Mouse (Mus musculus) lung, embryonic 15.5 days (tissue): ENCODE results near the gene Birc7. TPM values are rescaled to one million over a fixed set of nuclear protein-coding genes. Genes with fewer than 3 reads are reported as not detected.

Experiments used
- ATAC-seq: fragments of 200-750 bp; cut with Nextera tagmentation; 2 replicates; pipeline ENCODE4 v1.8.0; 2017; ENCODE audit warnings: moderate number of reproducible peaks, borderline replicate concordance; ENCODE audit not compliant: low FRiP score, low TSS enrichment; ENCODE audit errors: extremely low read depth
- H3K27ac ChIP-seq: fragments of 300-500 bp; sonication (generic); 2 replicates; pipeline ENCODE4 v1.5.1; 2015; ENCODE audit warnings: moderate library complexity, mild to moderate bottlenecking, inconsistent platforms
- H3K27me3 ChIP-seq: fragments of 300-500 bp; sonication (generic); 2 replicates; pipeline ENCODE4 v1.6.1; 2015; ENCODE audit warnings: inconsistent platforms
- H3K36me3 ChIP-seq: fragments of 300-500 bp; sonication (generic); 2 replicates; pipeline ENCODE4 v1.6.1; 2015; ENCODE audit warnings: inconsistent platforms
- H3K4me1 ChIP-seq: fragments of 300-500 bp; sonication (generic); 2 replicates; pipeline ENCODE4 v1.6.1; 2015; ENCODE audit warnings: inconsistent platforms
- H3K4me2 ChIP-seq: fragments of 300-500 bp; sonication (generic); 2 replicates; pipeline ENCODE4 v1.6.1; 2015; ENCODE audit warnings: inconsistent platforms, mild to moderate bottlenecking, moderate library complexity
- H3K4me3 ChIP-seq: fragments of 300-500 bp; sonication (generic); 2 replicates; pipeline ENCODE4 v1.5.1; 2015; ENCODE audit warnings: mild to moderate bottlenecking, inconsistent platforms
- H3K9ac ChIP-seq: fragments of 300-500 bp; sonication (generic); 2 replicates; pipeline ENCODE4 v1.6.1; 2015; ENCODE audit warnings: inconsistent platforms
- H3K9me3 ChIP-seq: fragments of 300-500 bp; sonication (generic); 2 replicates; pipeline ENCODE4 v1.6.1; 2016; ENCODE audit warnings: inconsistent platforms
- WGBS: fragments of 180-500 bp; shearing (Covaris S2); methylation state at CpG from one replicate; pipeline ENCODE4 v1.1.7; 2015; 5-methylcytosine and 5-hydroxymethylcytosine counted together
- polyA plus RNA-seq: library from polyadenylated mRNA; unstranded; fragments of >200 nt; fragmentation: Nextera tagmentation; extraction: Ambion mirVana; gene quantifications from 2 replicates; pipeline ENCODE4 v1.2.1, GENCODE M21; 2015

Gene Birc7
- 0.12 TPM in 1 of 2 replicates, not detected in the other for polyA plus RNA-seq

GRCm38 (mm10) chr2:180928723-180929122, at the start of gene Birc7:
Gene Birc7, plus strand, starts transcription at chr2:180929023.
- no peaks in the 10 kb centered on the region for H3K9me3 ChIP-seq
- no peak for ATAC-seq
- no peak within 1 kb of the TSS for H3K4me3 ChIP-seq
- 46% methylated on average over 4 of the region's 4 CpGs for whole genome bisulfite sequencing
- no peaks in the 10 kb centered on the region for H3K4me1 ChIP-seq
- no peaks in the 10 kb centered on the region; the same call in 1 of the 2 replicates for H3K36me3 ChIP-seq
- H3K9ac ChIP-seq, result no peak within 1 kb of the TSS
- no peaks in the 10 kb centered on the region for H3K27me3 ChIP-seq
- no peak within 1 kb of the TSS for H3K27ac ChIP-seq
- no peak within 1 kb of the TSS for H3K4me2 ChIP-seq

- Histone ChIP-seq H3K9me3 (no peaks in the 10 kb centered on the region), H3K36me3 (no peaks in the 10 kb centered on the region), H3K4me1 (no peaks in the 10 kb centered on the region), H3K9ac (no peak overlapping the region), H3K27ac (no peak overlapping the region), H3K4me2 (no peak overlapping the region), H3K4me3 (no peak overlapping the region), H3K27me3 (no peaks in the 10 kb centered on the region)
- ATAC-seq, result no peak
- WGBS, result 51% methylated on average over 7 of the region's 7 CpGs
These were observed 49.3 kb upstream of the Birc7 start for GRCm38 (mm10) chr2:180879365-180880067.

DNA sequence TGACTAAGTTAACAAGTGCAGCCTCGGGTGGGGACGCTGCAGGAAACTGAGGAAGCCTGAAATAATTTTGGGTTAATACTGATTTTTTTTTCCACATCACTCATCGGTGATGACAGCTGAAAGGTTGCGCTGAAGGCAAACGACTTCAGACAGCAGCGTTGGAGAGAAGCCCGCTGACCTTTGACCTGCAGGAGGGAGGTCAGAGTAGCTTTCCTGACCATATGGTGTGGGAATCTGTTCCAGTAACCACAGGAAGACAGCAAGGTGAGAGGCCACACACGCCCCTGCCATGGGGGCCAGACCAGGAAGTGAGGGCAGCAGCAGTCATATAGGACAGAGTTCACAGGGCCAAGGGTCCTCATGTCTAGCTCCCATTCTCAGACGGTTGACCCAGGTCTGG, 47.5 kb upstream of the Birc7 start:
- no peaks in the 10 kb centered on the region for H3K4me1 ChIP-seq
- H3K9ac ChIP-seq, result no peak overlapping the region
- no peak overlapping the region for H3K4me2 ChIP-seq
- H3K36me3 ChIP-seq, result no peaks in the 10 kb centered on the region
- 44% methylated on average over 9 of the region's 9 CpGs for WGBS
- H3K9me3 ChIP-seq, result no peaks in the 10 kb centered on the region
- H3K27me3 ChIP-seq, result no peaks in the 10 kb centered on the region
- ATAC-seq, result no peak
- H3K27ac ChIP-seq, result no peak overlapping the region
- H3K4me3 ChIP-seq, result no peak overlapping the region

- no peak for ATAC-seq
- H3K4me3 ChIP-seq, result no peak overlapping the region
- H3K27ac ChIP-seq, result no peak overlapping the region
- no peak overlapping the region for H3K9ac ChIP-seq
- WGBS, result 53% methylated on average over 5 of the region's 5 CpGs
- no peaks in the 10 kb centered on the region for H3K36me3 ChIP-seq
- peaks cover 35% of the 10 kb centered on the region for H3K27me3 ChIP-seq
- no peak overlapping the region for H3K4me2 ChIP-seq
- H3K9me3 ChIP-seq, result no peaks in the 10 kb centered on the region
- 0 out of 2 replicates have a peak, but pooled peaks cover 2% of the 10 kb centered on the region for H3K4me1 ChIP-seq
These were observed 43.6 kb upstream of the Birc7 start for GRCm38 (mm10) chr2:180885270-180885669.

DNA sequence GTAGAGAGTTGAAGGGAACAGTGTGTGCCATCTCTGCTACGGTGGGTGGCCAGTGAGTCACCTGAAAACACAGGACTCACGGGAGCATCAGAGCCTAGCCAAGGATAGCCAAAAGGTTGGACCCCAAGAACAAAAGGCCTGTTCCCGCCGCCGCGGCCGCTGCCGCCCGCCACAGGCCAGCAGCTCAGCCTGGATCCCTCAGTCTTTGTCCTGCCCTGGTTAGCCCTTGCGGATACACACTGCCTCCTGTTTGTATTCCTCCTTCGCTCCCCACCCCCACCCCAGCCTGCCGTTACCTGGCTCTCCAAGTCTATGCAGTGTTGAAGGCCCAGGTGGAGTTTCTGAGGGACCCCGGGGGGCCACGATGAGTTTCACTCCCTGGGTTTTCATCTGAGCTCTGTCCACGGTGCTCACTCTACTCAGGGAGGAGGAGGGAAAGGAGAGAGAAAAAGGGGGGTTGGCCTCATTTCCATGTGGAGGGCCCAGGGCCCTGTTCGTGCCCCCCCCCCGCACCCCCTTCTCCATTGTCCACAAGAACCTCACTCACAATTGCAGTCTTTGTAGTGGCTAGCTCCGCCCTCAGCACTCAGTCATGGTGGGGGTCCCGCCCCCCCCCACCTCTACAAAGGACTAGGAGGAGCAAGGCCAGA, 39.4 kb upstream of the Birc7 start:
- Histone ChIP-seq H3K4me2 (no peak overlapping the region), H3K4me1 (peaks cover 24% of the 10 kb centered on the region), H3K27me3 (peaks cover 76% of the 10 kb centered on the region), H3K4me3 (no peak overlapping the region), H3K27ac (no peak overlapping the region), H3K36me3 (no peaks in the 10 kb centered on the region), H3K9me3 (no peaks in the 10 kb centered on the region), H3K9ac (no peak overlapping the region)
- ATAC-seq, result no peak
- WGBS, result 12% methylated on average over 19 of the region's 19 CpGs

- peaks cover 29% of the 10 kb centered on the region for H3K4me1 ChIP-seq
These were observed 38.9 kb upstream of the Birc7 start for GRCm38 (mm10) chr2:180889921-180890280.

DNA sequence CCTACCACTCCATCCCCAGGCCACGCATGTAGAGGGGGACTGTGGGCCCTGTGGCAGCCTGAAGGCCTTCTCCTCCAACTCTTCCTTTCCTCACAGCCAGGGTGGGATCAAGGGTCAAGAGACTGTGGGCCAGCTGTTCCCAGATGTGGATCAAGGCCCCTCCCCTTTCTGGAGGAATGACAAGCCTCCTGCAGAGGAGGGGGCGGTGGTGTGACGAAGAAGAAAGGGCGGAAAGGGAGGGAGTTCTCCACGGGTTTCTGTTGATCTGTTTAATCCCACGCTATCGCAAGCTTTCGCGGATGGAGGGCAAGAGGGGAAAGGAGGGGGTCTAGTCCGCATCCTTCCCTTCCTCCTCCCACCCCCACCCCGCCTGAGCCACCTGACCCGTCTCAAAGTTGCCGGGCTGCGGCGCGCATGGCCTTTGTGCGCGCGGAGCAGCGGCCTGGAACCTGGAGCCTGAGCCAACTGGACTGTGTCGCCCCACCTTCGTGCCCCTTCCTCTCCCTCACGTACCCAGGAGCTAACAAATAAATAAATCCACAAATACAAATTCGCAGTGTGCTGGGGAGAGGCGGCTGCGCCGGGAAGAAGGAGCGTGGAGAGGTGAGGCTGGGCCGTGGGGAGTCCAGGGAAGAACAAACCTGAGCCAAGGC, 38.3 kb upstream of the Birc7 start:
- Histone ChIP-seq H3K4me2 (no peak overlapping the region), H3K27me3 (peaks cover 88% of the 10 kb centered on the region), H3K9me3 (no peaks in the 10 kb centered on the region), H3K4me3 (no peak overlapping the region), H3K36me3 (no peaks in the 10 kb centered on the region), H3K4me1 (peaks cover 29% of the 10 kb centered on the region), H3K9ac (no peak overlapping the region), H3K27ac (no peak overlapping the region)
- ATAC-seq, result no peak
- under 1% methylated on average over 28 of the region's 29 CpGs for WGBS

More at GRCm38 (mm10) chr2:180889921-180890280, 38.9 kb upstream of the Birc7 start:
- H3K27ac ChIP-seq, result no peak overlapping the region
- H3K36me3 ChIP-seq, result no peaks in the 10 kb centered on the region
- H3K4me2 ChIP-seq, result no peak overlapping the region
- peaks cover 81% of the 10 kb centered on the region for H3K27me3 ChIP-seq
- H3K4me3 ChIP-seq, result no peak overlapping the region
- H3K9me3 ChIP-seq, result no peaks in the 10 kb centered on the region
- WGBS, result 24% methylated on average over 4 of the region's 4 CpGs
- no peak for ATAC-seq
- no peak overlapping the region for H3K9ac ChIP-seq

GRCm38 (mm10) chr2:180891075-180891834, 37.6 kb upstream of the Birc7 start:
- Histone ChIP-seq H3K4me1 (peaks cover 29% of the 10 kb centered on the region), H3K36me3 (no peaks in the 10 kb centered on the region), H3K9ac (no peak overlapping the region), H3K4me2 (no peak overlapping the region), H3K27ac (no peak overlapping the region), H3K4me3 (no peak overlapping the region), H3K27me3 (peaks cover 95% of the 10 kb centered on the region), H3K9me3 (no peaks in the 10 kb centered on the region)
- 2% methylated on average over 37 of the region's 37 CpGs for WGBS
- no peak for ATAC-seq

DNA sequence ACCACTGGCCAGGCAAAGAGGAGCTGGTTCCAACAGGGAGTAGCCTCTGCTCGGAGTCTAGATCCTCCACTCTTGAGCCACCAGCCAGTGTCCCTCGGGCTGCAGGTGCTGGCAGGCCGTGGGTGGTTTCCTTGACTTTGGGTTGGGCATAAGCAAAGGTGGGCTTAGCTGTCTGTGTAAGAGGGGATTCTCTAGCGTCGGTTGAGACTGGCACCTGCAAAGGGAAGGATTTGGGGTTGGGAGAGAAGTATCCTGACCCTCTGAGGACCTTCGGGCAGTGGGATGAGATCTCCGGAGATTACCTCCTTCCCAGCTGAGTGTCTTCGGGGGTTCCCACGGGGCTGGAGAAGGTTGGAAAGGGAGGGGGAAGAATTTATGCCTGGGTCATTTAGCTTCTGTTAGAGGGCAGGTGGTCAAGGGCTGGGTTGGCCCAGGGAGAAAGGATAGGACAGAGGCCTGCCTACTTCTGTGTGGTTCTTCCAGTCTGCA, 36.9 kb upstream of the Birc7 start:
- Histone ChIP-seq H3K4me1 (peaks cover 29% of the 10 kb centered on the region), H3K27ac (no peak overlapping the region), H3K27me3 (peaks cover 96% of the 10 kb centered on the region), H3K4me2 (no peak overlapping the region), H3K9ac (no peak overlapping the region), H3K9me3 (no peaks in the 10 kb centered on the region), H3K36me3 (no peaks in the 10 kb centered on the region), H3K4me3 (no peak overlapping the region)
- no peak for ATAC-seq
- 11% methylated on average over 9 of the region's 9 CpGs for WGBS

DNA sequence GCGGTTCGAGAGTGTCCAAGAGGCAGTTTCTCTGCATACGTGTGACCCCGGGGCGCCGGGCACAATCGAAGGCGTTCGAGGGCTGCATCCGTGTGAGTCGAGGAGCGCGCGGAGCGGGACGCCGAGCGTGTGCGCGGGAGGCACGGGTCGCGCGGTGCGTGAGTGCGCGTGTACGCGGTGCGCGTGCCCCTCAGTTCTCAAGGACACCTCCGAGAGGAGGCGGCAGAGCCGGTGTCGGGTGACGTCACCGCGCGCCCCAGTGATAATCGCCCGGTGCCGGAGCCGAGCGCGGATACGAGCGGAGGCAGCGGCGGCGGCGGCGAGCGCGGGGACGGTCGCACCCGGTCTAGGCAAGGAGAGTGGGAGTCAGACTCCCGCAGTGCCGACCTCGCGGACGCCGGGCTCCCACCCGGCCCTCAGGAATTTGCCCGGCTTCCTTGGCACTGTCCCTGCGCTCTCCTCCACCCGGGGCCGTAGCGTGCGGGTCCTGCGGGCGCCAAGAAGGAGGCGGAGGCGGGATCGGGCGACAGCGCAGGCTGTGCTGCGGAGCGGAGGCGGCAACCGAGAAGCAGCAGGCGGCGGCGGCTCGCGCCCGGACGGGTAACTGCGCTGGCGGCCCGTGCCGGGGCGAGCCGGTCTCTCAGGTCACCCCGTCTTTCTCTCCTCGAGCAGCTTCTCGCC, 35.8 kb upstream of the Birc7 start:
- H3K4me1 ChIP-seq, result peaks cover 29% of the 10 kb centered on the region
- H3K27ac ChIP-seq, result no peak overlapping the region
- no peaks in the 10 kb centered on the region for H3K9me3 ChIP-seq
- H3K4me2 ChIP-seq, result peak overlapping the region; percentile 74
- peaks cover 92% of the 10 kb centered on the region for H3K27me3 ChIP-seq
- peak overlapping the region; percentile 39 for H3K4me3 ChIP-seq
- H3K9ac ChIP-seq, result no peak overlapping the region
- WGBS, result 1% methylated on average over 85 of the region's 97 CpGs
- H3K36me3 ChIP-seq, result no peaks in the 10 kb centered on the region
- no peak for ATAC-seq

DNA sequence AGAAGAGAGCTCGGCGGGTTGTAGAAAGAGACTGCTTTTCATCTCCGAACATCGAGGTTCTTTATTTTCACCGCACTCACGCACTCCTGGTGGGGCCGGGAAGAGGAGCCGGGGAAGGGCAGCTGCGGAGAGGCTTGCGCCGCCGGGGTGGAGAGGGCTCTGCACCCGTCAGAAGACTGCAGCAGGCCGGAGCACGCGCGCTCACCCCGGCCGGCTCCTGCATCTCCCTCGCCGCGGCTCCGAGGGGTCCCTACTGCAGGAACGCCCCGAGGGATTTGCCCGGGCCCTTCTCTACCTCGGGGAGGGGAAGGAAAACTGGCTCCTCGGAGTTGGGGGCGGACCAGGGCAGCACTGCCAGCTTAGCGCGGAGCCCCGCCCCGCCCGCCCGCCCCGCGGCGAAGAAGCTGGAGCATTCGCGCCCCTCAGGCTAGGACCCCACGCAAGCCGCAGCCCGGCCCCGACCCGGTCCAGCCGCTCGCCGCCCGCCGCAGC, 35.2 kb upstream of the Birc7 start:
- ATAC-seq, result no peak
- Histone ChIP-seq H3K36me3 (no peaks in the 10 kb centered on the region), H3K4me1 (peaks cover 29% of the 10 kb centered on the region), H3K4me2 (peak overlapping the region; percentile 74), H3K9ac (no peak overlapping the region), H3K4me3 (peak overlapping the region; percentile 39), H3K27ac (no peak overlapping the region), H3K9me3 (no peaks in the 10 kb centered on the region), H3K27me3 (peaks cover 86% of the 10 kb centered on the region)
- WGBS, result under 1% methylated on average over 32 of the region's 50 CpGs
